Mouse (Mus musculus): ENCODE data around the gene Ccdc149. TPM values are rescaled to one million over a fixed set of nuclear protein-coding genes. Genes with fewer than 3 reads are reported as not detected.

The Ccdc149 gene
- polyA plus RNA-seq, 1 experiment from 2014 or later = 9.3 TPM

GRCm38 (mm10) chr5:52339134-52339533, 132.2 kb downstream of the Ccdc149 start:
- Histone ChIP-seq H3K27me3 (ENCODE audit: control insufficient read depth, insufficient read depth, low read length) (no peaks in the 10 kb centered on the region), H3K9ac (replicated peaks; ENCODE audit: low read length) (no peak overlapping the region), H3K4me3 (replicated peaks; ENCODE audit: low read depth, low read length) (no peak overlapping the region), H3K9me3 (ENCODE audit: control insufficient read depth, low read length) (no peaks in the 10 kb centered on the region), H3K27ac (replicated peaks; ENCODE audit: low read depth, low read length) (no peak overlapping the region), H3K4me1 (ENCODE audit: control insufficient read depth, insufficient read depth, low read length) (no peaks in the 10 kb centered on the region), H3K4me2 (ENCODE audit: low read length) (no peak overlapping the region), H3K36me3 (ENCODE audit: control insufficient read depth, insufficient read depth, low read length) (no peaks in the 10 kb centered on the region)
- DNase-seq (no peak), ATAC-seq (ENCODE audit: low FRiP score, low TSS enrichment) (no peak)
- 94% methylated on average over 2 of the region's 2 CpGs for WGBS

GRCm38 (mm10) chr5:52335590-52335989, 135.7 kb downstream of the Ccdc149 start:
- 80% methylated on average over 3 of the region's 3 CpGs for WGBS

GRCm38 (mm10) chr5:52332120-52332519, 139.2 kb downstream of the Ccdc149 start:
- Histone ChIP-seq H3K9me3 (ENCODE audit: control insufficient read depth, low read length) (no peaks in the 10 kb centered on the region), H3K9ac (replicated peaks; ENCODE audit: low read length) (no peak overlapping the region), H3K4me2 (ENCODE audit: low read length) (no peak overlapping the region), H3K4me1 (ENCODE audit: control insufficient read depth, insufficient read depth, low read length) (no peaks in the 10 kb centered on the region), H3K4me3 (replicated peaks; ENCODE audit: low read depth, low read length) (no peak overlapping the region), H3K36me3 (ENCODE audit: control insufficient read depth, insufficient read depth, low read length) (no peaks in the 10 kb centered on the region), H3K27ac (replicated peaks; ENCODE audit: low read depth, low read length) (no peak overlapping the region), H3K27me3 (ENCODE audit: control insufficient read depth, insufficient read depth, low read length) (no peaks in the 10 kb centered on the region)
- ATAC-seq (ENCODE audit: low FRiP score, low TSS enrichment) (no peak), DNase-seq (peak; percentile 5)
- WGBS = 7% methylated on average over 8 of the region's 8 CpGs

More at GRCm38 (mm10) chr5:52335590-52335989, 135.7 kb downstream of the Ccdc149 start:
- Histone ChIP-seq H3K36me3 (ENCODE audit: control insufficient read depth, insufficient read depth, low read length) (no peaks in the 10 kb centered on the region), H3K4me1 (ENCODE audit: control insufficient read depth, insufficient read depth, low read length) (no peaks in the 10 kb centered on the region), H3K27ac (replicated peaks; ENCODE audit: low read depth, low read length) (no peak overlapping the region), H3K27me3 (ENCODE audit: control insufficient read depth, insufficient read depth, low read length) (no peaks in the 10 kb centered on the region), H3K4me2 (ENCODE audit: low read length) (no peak overlapping the region), H3K9ac (replicated peaks; ENCODE audit: low read length) (no peak overlapping the region), H3K9me3 (ENCODE audit: control insufficient read depth, low read length) (no peaks in the 10 kb centered on the region), H3K4me3 (replicated peaks; ENCODE audit: low read depth, low read length) (no peak overlapping the region)
- ATAC-seq (ENCODE audit: low FRiP score, low TSS enrichment) = no peak
- no peak for DNase-seq

Other genes with a start within 250 kb of the Ccdc149 start
- 0.77 and 1.4 TPM in 2 replicates for gene Sod3, start 107.7 kb downstream of the Ccdc149 start, polyA plus RNA-seq (2014; fragmentation: Nextera tagmentation; extraction: Ambion mirVana)
- gene Lgi2, start 94.9 kb upstream of the Ccdc149 start, polyA plus RNA-seq (2014; fragmentation: Nextera tagmentation; extraction: Ambion mirVana) = 3.4 and 5.3 TPM in 2 replicates
- 7.2 and 10.7 TPM in 2 replicates for gene Sepsecs, start 198.2 kb upstream of the Ccdc149 start, polyA plus RNA-seq (2014; fragmentation: Nextera tagmentation; extraction: Ambion mirVana)

Measured in midbrain, embryonic 14.5 days (tissue).